Comparison of ENCODE assay signal across 10 mouse cellular contexts in the genomic region with DNA sequence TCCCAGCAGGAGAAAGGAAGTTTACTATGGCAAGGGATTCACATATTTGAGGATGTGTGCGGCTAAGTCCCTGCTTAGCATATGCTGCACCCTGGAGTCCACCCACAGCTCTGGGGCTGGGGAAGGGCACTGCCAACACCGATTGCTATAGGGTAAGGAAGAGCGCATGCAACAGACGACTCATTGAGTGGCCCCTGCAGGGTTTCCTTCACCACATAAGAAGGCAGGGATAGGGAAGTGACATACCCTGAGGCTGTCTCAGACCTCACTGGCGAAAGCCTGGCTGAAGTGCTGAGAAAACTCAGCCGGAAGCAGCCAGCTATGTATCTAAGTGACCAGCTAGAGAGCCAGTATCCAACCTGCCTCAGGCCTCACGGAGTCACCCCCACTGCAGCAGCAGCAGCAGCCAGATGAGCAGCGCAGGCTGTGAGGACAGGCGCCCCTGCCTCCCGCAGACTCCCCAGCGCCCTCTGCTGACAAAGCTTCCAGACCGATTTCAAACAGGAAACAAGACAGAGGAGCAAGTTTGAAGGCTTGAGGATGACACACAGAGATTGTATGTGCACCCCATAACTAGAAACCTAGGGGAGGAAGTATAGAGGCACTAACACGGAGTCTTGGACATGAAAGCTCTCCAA. TPM values are rescaled to one million over a fixed set of nuclear protein-coding genes. Genes with fewer than 3 reads are reported as not detected.
DNase-seq lines count a peak whose midpoint lies in the region; ATAC-seq and TF ChIP-seq lines count a peak whose summit lies in the region.
"Had no signal": no experiment of that assay in that cellular context is flagged by ENCODE, and none has a peak within 500 bp of the region (broad histone marks: within the 10 kb centered on the region; RNA-seq: fewer than 3 reads in every experiment).

No protein-coding gene starts in this region.

- H3K9me3 ChIP-seq in kidney, embryonic 16.5 days (ENCODE audit: low read length): no peaks in the 10 kb centered on the region
- H3K9me3 ChIP-seq in lung, embryonic 14.5 days (ENCODE audit: low read depth, low read length): no peaks in the 10 kb centered on the region

- 22% methylated on average over 13 of the region's 13 CpGs for WGBS in kidney, embryonic 16.5 days
- 16% methylated on average over 13 of the region's 13 CpGs for WGBS in lung, embryonic 14.5 days

- H3K4me2 ChIP-seq in kidney, embryonic 16.5 days (replicated peaks; ENCODE audit: low read depth, low read length): no peak overlapping the region
- H3K4me2 ChIP-seq in lung, embryonic 14.5 days: no peak overlapping the region

- H3K4me1 ChIP-seq in cortical plate, adult 2 months (ENCODE audit: control insufficient read depth, insufficient read depth, low read length): no peaks in the 10 kb centered on the region
- no peaks in the 10 kb centered on the region for H3K4me1 ChIP-seq in kidney, embryonic 16.5 days (ENCODE audit: insufficient read depth, low read length)
- no peaks in the 10 kb centered on the region for H3K4me1 ChIP-seq in lung, embryonic 14.5 days (ENCODE audit: insufficient read depth)

- DNase-seq in layer of hippocampus, adult 11-12 months (ENCODE audit: low spot score): peak; percentile 42
- no peak for DNase-seq in layer of hippocampus, adult 9-10 months (ENCODE audit: low spot score)
- DNase-seq in MN1 (ENCODE audit: low spot score): peak; percentile 38
- peak; percentile 68 for DNase-seq in lung, embryonic 14.5 days
- peak; percentile 48 to 76 for DNase-seq in spleen, postnatal 4 days (ENCODE audit: low spot score in 2 of 2)
- no peak for DNase-seq in cerebellum, adult 11 months

- H3K27me3 ChIP-seq in kidney, embryonic 16.5 days (ENCODE audit: insufficient read depth, low read length): no peaks in the 10 kb centered on the region
- no peaks in the 10 kb centered on the region for H3K27me3 ChIP-seq in lung, embryonic 14.5 days (ENCODE audit: insufficient read depth, low read length)

- peak; percentile 52; the same call in 1 of the 2 replicates for TF ChIP-seq CTCF in cortical plate, adult 2 months (IDR thresholded peaks at IDR 0.05; ENCODE audit: extremely low read depth, insufficient read depth, low read length)
- peak; percentile 75 for TF ChIP-seq CTCF in lung, embryonic 14.5 days (IDR thresholded peaks at IDR 0.05; ENCODE audit: low read depth)

- H3K27ac ChIP-seq in cortical plate, adult 2 months (ENCODE audit: insufficient read depth, low read length): no peak overlapping the region
- no peak overlapping the region for H3K27ac ChIP-seq in kidney, embryonic 16.5 days (ENCODE audit: low read length)
- no peak overlapping the region for H3K27ac ChIP-seq in lung, embryonic 14.5 days (ENCODE audit: low read depth)
- H3K27ac ChIP-seq: macrophage had no signal

- ATAC-seq in kidney, embryonic 16.5 days (ENCODE audit: low FRiP score, low TSS enrichment): no peak
- ATAC-seq in lung, embryonic 14.5 days (ENCODE audit: insufficient read depth): no peak; the same call in 1 of the 2 replicates

- no peak for TF ChIP-seq POLR2A in cortical plate, adult 2 months (IDR thresholded peaks at IDR 0.05; ENCODE audit: extremely low read depth, insufficient read depth, low read length)

- H3K4me3 ChIP-seq in cortical plate, adult 2 months (ENCODE audit: insufficient read depth, low read length): no peak overlapping the region
- no peak overlapping the region for H3K4me3 ChIP-seq in kidney, embryonic 16.5 days (ENCODE audit: low read length)
- no peak overlapping the region for H3K4me3 ChIP-seq in lung, embryonic 14.5 days (ENCODE audit: low read depth, low read length)
- H3K4me3 ChIP-seq: erythroblast, embryonic 14.5 days had no signal

- 0 out of 2 replicates have a peak overlapping the region, but pooled peaks have one; percentile 16 for H3K9ac ChIP-seq in kidney, embryonic 16.5 days (replicated peaks; ENCODE audit: low read length)
- H3K9ac ChIP-seq in lung, embryonic 14.5 days: no peak overlapping the region

- no peaks in the 10 kb centered on the region for H3K36me3 ChIP-seq in kidney, embryonic 16.5 days (ENCODE audit: insufficient read depth, low read length)
- H3K36me3 ChIP-seq in lung, embryonic 14.5 days (ENCODE audit: insufficient read depth): no peaks in the 10 kb centered on the region

RNA-seq across cellular contexts. Expression of a gene that starts 17.8 kb away (rescaled TPM):
- polyA plus RNA-seq in cortical plate, adult 2 months (2012; rRNA removed): 78.3 and 82.6 TPM in 2 replicates
- polyA plus RNA-seq in kidney, embryonic 16.5 days (2015; fragmentation: Nextera tagmentation; extraction: Ambion mirVana): 108 and 115 TPM in 2 replicates
- polyA plus RNA-seq in lung, embryonic 14.5 days (2014; fragmentation: Nextera tagmentation; extraction: Ambion mirVana): 47.3 and 50.9 TPM in 2 replicates

RNA-seq across cellular contexts. Expression of a gene that starts 22.4 kb away (rescaled TPM):
- polyA plus RNA-seq in cortical plate, adult 2 months (2012; rRNA removed): 0.06 TPM in 1 of 2 replicates, not detected in the other
- not detected in 2 replicates for polyA plus RNA-seq in kidney, embryonic 16.5 days (2015; fragmentation: Nextera tagmentation; extraction: Ambion mirVana)
- polyA plus RNA-seq in lung, embryonic 14.5 days (2014; fragmentation: Nextera tagmentation; extraction: Ambion mirVana): not detected in 2 replicates
- polyA plus RNA-seq: macrophage had no signal

RNA-seq across cellular contexts. Expression of a gene that starts 27.6 kb away (rescaled TPM):
- 30.7 and 31.1 TPM in 2 replicates for polyA plus RNA-seq in cortical plate, adult 2 months (2012; rRNA removed)
- polyA plus RNA-seq in kidney, embryonic 16.5 days (2015; fragmentation: Nextera tagmentation; extraction: Ambion mirVana): 15.2 and 16.2 TPM in 2 replicates
- 13.2 and 14.4 TPM in 2 replicates for polyA plus RNA-seq in lung, embryonic 14.5 days (2014; fragmentation: Nextera tagmentation; extraction: Ambion mirVana)

Comparison
In these comparisons a context has a peak if more than half of its experiments do, and no peak if none do; other contexts are left out.
1. DNase-seq: peak in layer of hippocampus, adult 11-12 months (single experiment), MN1 (single experiment), lung, embryonic 14.5 days (single experiment) and spleen, postnatal 4 days (2 of 2); none in layer of hippocampus, adult 9-10 months (single experiment) and cerebellum, adult 11 months (single experiment).